Mouse (Mus musculus) limb, embryonic 15.5 days (tissue): ENCODE results near the gene Abhd15. TPM values are rescaled to one million over a fixed set of nuclear protein-coding genes. Genes with fewer than 3 reads are reported as not detected.

Experiments used
- ATAC-seq: fragments of 200-750 bp; cut with Nextera tagmentation; 2 replicates; pipeline ENCODE4 v1.8.0; 2017; ENCODE audit warnings: low read depth, moderate TSS enrichment; ENCODE audit not compliant: insufficient number of reproducible peaks, low FRiP score, low TSS enrichment
- H3K27ac ChIP-seq: fragments of 300-500 bp; sonication (generic); 2 replicates; pipeline ENCODE4 v1.5.1; 2015; ENCODE audit warnings: moderate library complexity, mild to moderate bottlenecking, inconsistent platforms
- H3K27me3 ChIP-seq: fragments of 300-500 bp; sonication (generic); 2 replicates; pipeline ENCODE4 v1.6.1; 2015; ENCODE audit warnings: inconsistent platforms
- H3K36me3 ChIP-seq: fragments of 300-500 bp; sonication (generic); 2 replicates; pipeline ENCODE4 v1.6.1; 2015; ENCODE audit warnings: inconsistent platforms
- H3K4me1 ChIP-seq: fragments of 300-500 bp; sonication (generic); 2 replicates; pipeline ENCODE4 v1.6.1; 2015; ENCODE audit warnings: inconsistent platforms
- H3K4me2 ChIP-seq: fragments of 300-500 bp; sonication (generic); 2 replicates; pipeline ENCODE4 v1.6.1; 2015; ENCODE audit warnings: mild to moderate bottlenecking, inconsistent platforms
- H3K4me3 ChIP-seq: fragments of 300-500 bp; sonication (generic); 2 replicates; pipeline ENCODE4 v1.5.1; 2015; ENCODE audit warnings: mild to moderate bottlenecking, inconsistent platforms
- H3K9ac ChIP-seq: fragments of 300-500 bp; sonication (generic); 2 replicates; pipeline ENCODE4 v1.6.1; 2015; ENCODE audit warnings: inconsistent platforms
- H3K9me3 ChIP-seq: fragments of 300-500 bp; sonication (generic); 2 replicates; pipeline ENCODE4 v1.6.1; 2016; ENCODE audit warnings: inconsistent platforms
- WGBS: fragments of 180-500 bp; shearing (Covaris S2); methylation state at CpG from one replicate; pipeline ENCODE4 v1.1.7; 2015; 5-methylcytosine and 5-hydroxymethylcytosine counted together
- polyA plus RNA-seq: library from polyadenylated mRNA; unstranded; fragments of >200 nt; fragmentation: Nextera tagmentation; extraction: Ambion mirVana; gene quantifications from 2 replicates; pipeline ENCODE4 v1.2.1, GENCODE M21; 2015

The Abhd15 gene
- polyA plus RNA-seq, 1 experiment from 2014 or later, result 3.0 TPM

- Histone ChIP-seq H3K27ac (no peak overlapping the region), H3K27me3 (no peaks in the 10 kb centered on the region), H3K4me1 (no peaks in the 10 kb centered on the region), H3K9me3 (no peaks in the 10 kb centered on the region), H3K36me3 (peaks cover 64% of the 10 kb centered on the region), H3K4me3 (no peak overlapping the region), H3K9ac (no peak overlapping the region), H3K4me2 (no peak overlapping the region)
- ATAC-seq, result no peak
- WGBS, result 89% methylated on average over 7 of the region's 7 CpGs
Observed at GRCm38 (mm10) chr11:77545261-77545660, 30.3 kb downstream of the Abhd15 start.

GRCm38 (mm10) chr11:77585201-77585600, 70.3 kb downstream of the Abhd15 start:
- Histone ChIP-seq H3K9ac (no peak overlapping the region), H3K36me3 (peaks cover 35% of the 10 kb centered on the region), H3K27ac (no peak overlapping the region), H3K9me3 (no peaks in the 10 kb centered on the region), H3K4me1 (no peaks in the 10 kb centered on the region), H3K4me2 (no peak overlapping the region), H3K4me3 (no peak overlapping the region), H3K27me3 (no peaks in the 10 kb centered on the region)
- 86% methylated on average over 3 of the region's 3 CpGs for WGBS
- ATAC-seq, result no peak

Other genes with a start within 250 kb of the Abhd15 start
- gene Coro6, start 52.7 kb upstream of the Abhd15 start, polyA plus RNA-seq, result 2.2 and 8.0 TPM in 2 replicates
- gene Ankrd13b, start 25.4 kb upstream of the Abhd15 start, polyA plus RNA-seq, result 5.0 and 7.2 TPM in 2 replicates
- gene Git1, start 21.6 kb upstream of the Abhd15 start, polyA plus RNA-seq, result 9.1 and 10.8 TPM in 2 replicates
- gene Trp53i13, start 859 bp downstream of the Abhd15 start, polyA plus RNA-seq, result 62.5 and 69.8 TPM in 2 replicates
- 0.12 TPM in 1 of 2 replicates, not detected in the other for gene Gm10392, start 4.1 kb downstream of the Abhd15 start, polyA plus RNA-seq
- gene Taok1, start 92.7 kb downstream of the Abhd15 start, polyA plus RNA-seq, result 12.4 and 13.3 TPM in 2 replicates
- gene Nufip2, start 171.0 kb downstream of the Abhd15 start, polyA plus RNA-seq, result 3.6 and 5.2 TPM in 2 replicates
- gene Cryba1, start 210.2 kb downstream of the Abhd15 start, polyA plus RNA-seq, result not detected in 2 replicates
- gene Myo18a, start 248.1 kb downstream of the Abhd15 start, polyA plus RNA-seq, result 71.9 and 73.2 TPM in 2 replicates